Mouse (Mus musculus): Measurements from ENCODE around the gene Wdr4.

DNA sequence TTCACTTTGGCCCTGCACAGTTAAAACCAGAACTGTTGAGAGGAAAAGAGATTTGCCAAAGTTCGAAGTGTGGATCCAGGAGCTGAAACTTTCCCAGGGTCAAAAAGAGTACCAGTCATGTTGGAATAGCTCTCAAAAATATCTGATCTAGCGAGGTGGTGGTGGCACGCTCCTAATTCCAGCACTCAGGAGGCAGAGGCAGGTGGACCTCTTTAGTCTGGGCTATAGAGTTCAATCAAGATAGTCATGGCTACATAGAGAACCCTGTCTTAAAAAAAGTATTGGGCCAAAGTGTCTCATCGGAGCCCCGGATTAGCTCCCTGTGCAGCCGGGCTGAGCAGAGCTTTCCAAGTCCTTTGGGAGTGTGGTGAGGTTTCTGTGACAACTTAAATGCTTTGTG lies 46.5 kb upstream of the Wdr4 start:
- TF ChIP-seq CTCF (conservative IDR thresholded peaks at IDR 0.05; ENCODE audit: low read length) (no peak), POU5F1 (IDR thresholded peaks at IDR 0.05; ENCODE audit: borderline replicate concordance, low read length) (no peak)

Measured in E14TG2a.4 (cell line).